Mouse (Mus musculus) urinary bladder, postnatal 25 days (tissue): ENCODE data around the gene Nmnat1.
"Not testable (repeated sequence)": the region's sequence is repeated elsewhere in the genome, so short reads cannot be mapped to it uniquely, and the experiment has no call there.

Source experiments
- DNase-seq: peaks from one replicate; pipeline ENCODE4 v3.0.0; 2022; ENCODE audit warnings: low spot score

Gene Nmnat1

GRCm38 (mm10) chr4:149489415-149490240 is 4.6 kb upstream of the Nmnat1 start:
- DNase-seq = no peak

- DNase-seq = no peak
These were observed 2.7 kb upstream of the Nmnat1 start for GRCm38 (mm10) chr4:149487729-149488128.

GRCm38 (mm10) chr4:149485825-149486206 is 814 bp upstream of the Nmnat1 start:
- DNase-seq = no peak

- no peak for DNase-seq
These were observed 436 bp downstream of the Nmnat1 start for GRCm38 (mm10) chr4:149484566-149484965.

GRCm38 (mm10) chr4:149477078-149477477 is 7.9 kb downstream of the Nmnat1 start, which contains the start of gene Tmem274:
Tmem274 (plus strand) TSS chr4:149477378.
- no peak for DNase-seq

- DNase-seq = no peak
These were observed 9.9 kb downstream of the Nmnat1 start for GRCm38 (mm10) chr4:149475096-149475495.

GRCm38 (mm10) chr4:149469557-149469956 is 15.4 kb downstream of the Nmnat1 start:
- no peak for DNase-seq

- DNase-seq = no peak
These were observed 21.5 kb downstream of the Nmnat1 start for GRCm38 (mm10) chr4:149463435-149463950.

- no peak for DNase-seq
These were observed 22.6 kb downstream of the Nmnat1 start for GRCm38 (mm10) chr4:149462305-149462971.

- no peak for DNase-seq
These were observed 23.3 kb downstream of the Nmnat1 start for GRCm38 (mm10) chr4:149461579-149462304.

- DNase-seq = not testable (repeated sequence)
These were observed 24.5 kb downstream of the Nmnat1 start for GRCm38 (mm10) chr4:149460475-149460874.

- no peak for DNase-seq
These were observed 25.6 kb downstream of the Nmnat1 start for GRCm38 (mm10) chr4:149459425-149459824.

GRCm38 (mm10) chr4:149458526-149458925 is 26.5 kb downstream of the Nmnat1 start:
- DNase-seq = no peak

GRCm38 (mm10) chr4:149457831-149458430 is 27.1 kb downstream of the Nmnat1 start:
- peak; percentile 31 for DNase-seq

- not testable (repeated sequence) for DNase-seq
These were observed 27.8 kb downstream of the Nmnat1 start for GRCm38 (mm10) chr4:149457163-149457562.

GRCm38 (mm10) chr4:149454879-149455278 is 30.1 kb downstream of the Nmnat1 start, which contains the start of gene Rbp7:
Rbp7 (minus strand) TSS chr4:149454978.
- no peak for DNase-seq

- DNase-seq = no peak
These were observed 30.7 kb downstream of the Nmnat1 start for GRCm38 (mm10) chr4:149454263-149454662.

- peak; percentile 31 for DNase-seq
These were observed 31.3 kb downstream of the Nmnat1 start for GRCm38 (mm10) chr4:149453656-149454055.

- no peak for DNase-seq
These were observed 34.4 kb downstream of the Nmnat1 start for GRCm38 (mm10) chr4:149450636-149451035.

GRCm38 (mm10) chr4:149446309-149446708 is 38.7 kb downstream of the Nmnat1 start:
- DNase-seq = no peak

GRCm38 (mm10) chr4:149445868-149446267 is 39.1 kb downstream of the Nmnat1 start:
- DNase-seq = peak; percentile 35
